Mouse (Mus musculus): ENCODE measurements around the gene Ms4a6b. TPM values are rescaled to one million over a fixed set of nuclear protein-coding genes. Genes with fewer than 3 reads are reported as not detected.

Ms4a6b gene
- total and polyA plus RNA-seq, 3 experiments = not detected

DNA sequence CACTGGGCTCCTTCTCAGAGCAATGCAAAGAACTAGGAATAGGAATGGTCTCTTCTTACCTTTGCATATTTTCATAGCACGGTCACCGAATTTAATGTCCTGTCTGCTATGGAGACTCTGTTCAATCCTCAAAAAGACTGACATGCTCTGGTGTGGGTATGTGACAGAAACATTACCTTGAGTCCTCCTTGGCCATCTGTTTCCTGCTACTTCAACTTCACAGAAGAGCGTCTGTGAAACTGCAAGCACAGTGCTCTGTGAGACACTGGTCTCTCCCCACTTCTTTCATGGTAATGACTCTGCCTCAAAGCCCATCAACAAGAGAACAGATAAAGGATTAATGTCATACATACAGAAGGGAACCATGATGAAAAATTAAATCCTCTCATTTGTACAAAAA, 31.9 kb upstream of the Ms4a6b start:
- DNase-seq (ENCODE audit: low read depth, low spot score) = no peak
- Histone ChIP-seq H3K27me3 (ENCODE audit: control insufficient read depth in 1 of 2, insufficient read depth in 2 of 2, low read length in 2 of 2) (no peaks in the 10 kb centered on the region; a peak in 1 of 4 replicates), H3K27ac (ENCODE audit: control insufficient read depth, low read depth, low read length) (no peak overlapping the region), H3K79me2 (ENCODE audit: control insufficient read depth, insufficient read depth, low read length, poor library complexity) (no peaks in the 10 kb centered on the region), H3K9me3 (replicated peaks; ENCODE audit: insufficient read depth, low read length) (no peaks in the 10 kb centered on the region), H3K9ac (ENCODE audit: control insufficient read depth, low read depth, low read length, poor library complexity, severe bottlenecking) (no peak overlapping the region), H3K4me1 (ENCODE audit: control insufficient read depth in 1 of 2, insufficient read depth in 2 of 2, low read length in 2 of 2) (no peaks in the 10 kb centered on the region; a peak in 1 of 4 replicates), H3K4me3 (ENCODE audit: control insufficient read depth in 1 of 2, insufficient read depth in 1 of 2, low read depth in 2 of 2, low read length in 2 of 2) (no peak overlapping the region), H3K36me3 (ENCODE audit: control insufficient read depth in 1 of 2, insufficient read depth in 2 of 2, low read length in 2 of 2) (0 out of 4 replicates have a peak, but pooled peaks cover 0 to 2% of the 10 kb centered on the region in 2 experiments)
- TF ChIP-seq SMC3 (IDR thresholded peaks at IDR 0.05; ENCODE audit: low read depth, low read length) = no peak
- no peak for TF ChIP-seq POLR2A (IDR thresholded peaks at IDR 0.05; ENCODE audit: control insufficient read depth in 1 of 2, insufficient read depth in 1 of 2, low read depth in 1 of 2, low read length in 2 of 2, poor library complexity in 1 of 2)
- TF ChIP-seq UBTF (IDR thresholded peaks at IDR 0.05; ENCODE audit: borderline replicate concordance, insufficient read depth, low read depth, low read length) = no peak
- TF ChIP-seq HCFC1 (IDR thresholded peaks at IDR 0.05; ENCODE audit: low read depth, low read length) = no peak
- no peak for TF ChIP-seq GABPA (IDR thresholded peaks at IDR 0.05; ENCODE audit: low read depth, low read length)
- TF ChIP-seq ZNF384 (IDR thresholded peaks at IDR 0.05; ENCODE audit: low read depth, low read length) = no peak
- TF ChIP-seq E2F4 (IDR thresholded peaks at IDR 0.05; ENCODE audit: borderline replicate concordance, low read depth, low read length) = no peak
- TF ChIP-seq CHD1 (IDR thresholded peaks at IDR 0.05; ENCODE audit: low read depth, low read length) = no peak
- TF ChIP-seq USF1 (IDR thresholded peaks at IDR 0.05; ENCODE audit: low read depth, low read length) = no peak
- no peak for TF ChIP-seq MEF2A (IDR thresholded peaks at IDR 0.05; ENCODE audit: extremely low read depth, insufficient replicate concordance, low read depth, low read length, poor library complexity, severe bottlenecking)

DNA sequence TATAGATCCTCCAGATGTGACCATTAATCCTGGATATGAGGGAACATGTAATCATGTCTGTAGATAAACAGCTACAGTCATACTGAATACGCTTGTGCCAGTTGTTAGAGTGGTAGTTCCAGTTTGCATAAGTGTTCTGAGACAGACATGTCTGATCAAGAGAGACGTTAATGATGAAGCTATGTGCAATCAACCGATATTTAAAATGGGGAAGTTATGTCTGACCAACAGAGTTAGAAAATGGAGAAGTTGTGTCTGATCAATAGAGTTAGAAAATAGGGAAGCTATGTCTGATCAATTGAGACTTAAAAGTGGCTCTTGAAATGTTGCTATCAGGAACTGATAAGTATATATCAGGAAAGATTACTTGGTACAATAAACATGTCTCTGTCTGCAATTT, 31.0 kb upstream of the Ms4a6b start:
- peak; percentile 17 for DNase-seq (ENCODE audit: low read depth, low spot score)
- no peak overlapping the region for H3K27ac ChIP-seq (ENCODE audit: control insufficient read depth, low read depth, low read length)
- H3K79me2 ChIP-seq (ENCODE audit: control insufficient read depth, insufficient read depth, low read length, poor library complexity) = no peaks in the 10 kb centered on the region
- H3K36me3 ChIP-seq (ENCODE audit: control insufficient read depth in 1 of 2, insufficient read depth in 2 of 2, low read length in 2 of 2) = 0 out of 4 replicates have a peak, but pooled peaks cover 0 to 2% of the 10 kb centered on the region in 2 experiments
- H3K27me3 ChIP-seq (ENCODE audit: control insufficient read depth in 1 of 2, insufficient read depth in 2 of 2, low read length in 2 of 2) = no peaks in the 10 kb centered on the region; a peak in 1 of 4 replicates
- H3K4me3 ChIP-seq (ENCODE audit: control insufficient read depth in 1 of 2, insufficient read depth in 1 of 2, low read depth in 2 of 2, low read length in 2 of 2) = peak overlapping the region in 1 of 2 experiments; percentile 15; a peak in 1 of 4 replicates
- H3K9me3 ChIP-seq (replicated peaks; ENCODE audit: insufficient read depth, low read length) = no peaks in the 10 kb centered on the region
- no peak for TF ChIP-seq SMC3 (IDR thresholded peaks at IDR 0.05; ENCODE audit: low read depth, low read length)
- peak in 1 of 2 experiments; percentile 55; a peak in 1 of 4 replicates for TF ChIP-seq EP300 (IDR thresholded peaks at IDR 0.05; ENCODE audit: low read depth in 1 of 2, low read length in 2 of 2)
- no peaks in the 10 kb centered on the region; a peak in 1 of 4 replicates for H3K4me1 ChIP-seq (ENCODE audit: control insufficient read depth in 1 of 2, insufficient read depth in 2 of 2, low read length in 2 of 2)
- no peak overlapping the region for H3K9ac ChIP-seq (ENCODE audit: control insufficient read depth, low read depth, low read length, poor library complexity, severe bottlenecking)

- no peak within 1 kb of the TSS for H3K27ac ChIP-seq (ENCODE audit: control insufficient read depth, low read depth, low read length)
These were observed 30.6 kb upstream of the Ms4a6b start, which contains the start of gene Gm8369 for GRCm38 (mm10) chr19:11485746-11486145. Gm8369 (plus strand) TSS chr19:11485938.

More at GRCm38 (mm10) chr19:11485746-11486145, 30.6 kb upstream of the Ms4a6b start, which contains the start of gene Gm8369:
- no peak for DNase-seq (ENCODE audit: low read depth, low spot score)
- Histone ChIP-seq H3K4me3 (ENCODE audit: control insufficient read depth in 1 of 2, insufficient read depth in 1 of 2, low read depth in 2 of 2, low read length in 2 of 2) (peak within 1 kb of the TSS in 1 of 2 experiments; percentile 15; a peak in 1 of 4 replicates), H3K79me2 (ENCODE audit: control insufficient read depth, insufficient read depth, low read length, poor library complexity) (no peaks in the 10 kb centered on the region), H3K9me3 (replicated peaks; ENCODE audit: insufficient read depth, low read length) (no peaks in the 10 kb centered on the region), H3K9ac (ENCODE audit: control insufficient read depth, low read depth, low read length, poor library complexity, severe bottlenecking) (no peak within 1 kb of the TSS), H3K36me3 (ENCODE audit: control insufficient read depth in 1 of 2, insufficient read depth in 2 of 2, low read length in 2 of 2) (0 out of 4 replicates have a peak, but pooled peaks cover 0 to 2% of the 10 kb centered on the region in 2 experiments), H3K27me3 (ENCODE audit: control insufficient read depth in 1 of 2, insufficient read depth in 2 of 2, low read length in 2 of 2) (no peaks in the 10 kb centered on the region; a peak in 2 of 4 replicates), H3K4me1 (ENCODE audit: control insufficient read depth in 1 of 2, insufficient read depth in 2 of 2, low read length in 2 of 2) (no peaks in the 10 kb centered on the region; a peak in 1 of 4 replicates)
- TF ChIP-seq MEF2A (IDR thresholded peaks at IDR 0.05; ENCODE audit: extremely low read depth, insufficient replicate concordance, low read depth, low read length, poor library complexity, severe bottlenecking) (no peak), NRF1 (IDR thresholded peaks at IDR 0.05; ENCODE audit: insufficient read depth, low read depth, low read length, poor library complexity, severe bottlenecking) (no peak), GABPA (IDR thresholded peaks at IDR 0.05; ENCODE audit: low read depth, low read length) (no peak), KAT2A (conservative IDR thresholded peaks at IDR 0.05; ENCODE audit: low read depth, low read length) (no peak), POLR2AphosphoS2 (IDR thresholded peaks at IDR 0.05; ENCODE audit: low read length) (no peak), ZMIZ1 (IDR thresholded peaks at IDR 0.05; ENCODE audit: low read depth, low read length) (no peak), BHLHE40 (IDR thresholded peaks at IDR 0.05; ENCODE audit: borderline replicate concordance, low read depth, low read length) (no peak), EP300 (IDR thresholded peaks at IDR 0.05; ENCODE audit: low read depth in 1 of 2, low read length in 2 of 2) (no peak)

Data from MEL (cell line).